26 mouse cellular contexts compared by ENCODE assay signal in genomic region chr9:14285036-14285435, GRCm38 (mm10). TPM values are rescaled to one million over a fixed set of nuclear protein-coding genes. Genes with fewer than 3 reads are reported as not detected.
DNase-seq lines count a peak whose midpoint lies in the region; ATAC-seq and TF ChIP-seq lines count a peak whose summit lies in the region.
"Had no signal": no experiment of that assay in that cellular context is flagged by ENCODE, and none has a peak within 500 bp of the region (broad histone marks: within the 10 kb centered on the region; RNA-seq: fewer than 3 reads in every experiment).

No protein-coding gene starts in this region.

- H3K9ac ChIP-seq in forebrain, embryonic 16.5 days (replicated peaks; ENCODE audit: low read depth, low read length), result no peak overlapping the region
- H3K9ac ChIP-seq: forebrain, postnatal 0 days; hindbrain, embryonic 12.5 days had no signal

- no peaks in the 10 kb centered on the region for H3K9me3 ChIP-seq in forebrain, embryonic 16.5 days (ENCODE audit: control insufficient read depth, low read length)
- H3K9me3 ChIP-seq: embryonic facial prominence, embryonic 10.5 days; forebrain, embryonic 10.5 days; G1E; hindbrain, embryonic 12.5 days; midbrain, embryonic 10.5 days had no signal

- H3K36me3 ChIP-seq in forebrain, embryonic 16.5 days (ENCODE audit: control insufficient read depth, insufficient read depth), result no peaks in the 10 kb centered on the region
- H3K36me3 ChIP-seq: embryonic facial prominence, embryonic 10.5 days; forebrain, embryonic 10.5 days; G1E; hindbrain, embryonic 12.5 days; midbrain, embryonic 10.5 days had no signal

- H3K27me3 ChIP-seq in forebrain, embryonic 16.5 days (replicated peaks; ENCODE audit: control insufficient read depth, insufficient read depth, low read length), result no peaks in the 10 kb centered on the region
- H3K27me3 ChIP-seq: CH12.LX; hindbrain, embryonic 12.5 days had no signal

- no peak overlapping the region for H3K4me3 ChIP-seq in embryonic fibroblast, embryonic 13.5 days (ENCODE audit: insufficient read depth, low read length)
- H3K4me3 ChIP-seq in forebrain, embryonic 16.5 days (replicated peaks; ENCODE audit: low read length), result no peak overlapping the region
- H3K4me3 ChIP-seq: embryonic facial prominence, embryonic 10.5 days; forebrain, embryonic 10.5 days; hindbrain, embryonic 12.5 days; midbrain, embryonic 10.5 days had no signal

- H3K27ac ChIP-seq in embryonic fibroblast, embryonic 13.5 days (ENCODE audit: insufficient read depth, low read length), result peak overlapping the region; percentile 13; the same call in 1 of the 2 replicates
- no peak overlapping the region for H3K27ac ChIP-seq in forebrain, embryonic 16.5 days (ENCODE audit: low read length)
- H3K27ac ChIP-seq: embryonic facial prominence, embryonic 10.5 days; forebrain, embryonic 10.5 days; hindbrain, embryonic 12.5 days; midbrain, embryonic 10.5 days had no signal

- H3K4me1 ChIP-seq in embryonic fibroblast, embryonic 13.5 days (ENCODE audit: control insufficient read depth, insufficient read depth, low read length), result peaks cover 5% of the 10 kb centered on the region
- no peaks in the 10 kb centered on the region; the same call in none of the 2 replicates for H3K4me1 ChIP-seq in forebrain, embryonic 16.5 days (replicated peaks; ENCODE audit: control insufficient read depth, insufficient read depth, low read length)
- H3K4me1 ChIP-seq: forebrain, embryonic 10.5 days had no signal

- no peak overlapping the region for H3K4me2 ChIP-seq in forebrain, embryonic 16.5 days (ENCODE audit: low read length)
- H3K4me2 ChIP-seq: heart, embryonic 11.5 days; hindbrain, embryonic 12.5 days had no signal

- ATAC-seq in forebrain, embryonic 16.5 days, result no peak
- ATAC-seq: activated CD4-positive, CD25-positive, alpha-beta regulatory T cell, adult 4 months; forebrain, postnatal 0 days; intestine, postnatal 0 days; midbrain, embryonic 16.5 days had no signal

- WGBS in forebrain, embryonic 16.5 days, result 79% methylated on average over 3 of the region's 3 CpGs

- peak; percentile 39 for DNase-seq in urinary bladder, postnatal 14 days (ENCODE audit: low spot score)
- DNase-seq in urinary bladder, postnatal 4 days (ENCODE audit: low spot score in 2 of 2), result no peak
- peak; percentile 31 for DNase-seq in adipocyte (ENCODE audit: low spot score)
- DNase-seq in thymus, postnatal 10 days (ENCODE audit: low spot score in 2 of 2), result no peak
- DNase-seq in embryo, embryonic 10 days (ENCODE audit: low spot score), result no peak
- DNase-seq: cerebellum, adult 9-10 months; forebrain, postnatal 0 days; gastrocnemius, postnatal 14 days; heart, adult 11 months; heart, postnatal 10 days; kidney, postnatal 4 days; layer of hippocampus, adult 9-11 months; right cerebral cortex, adult 18-20 months; thymus, adult 2 months had no signal

- no peak for TF ChIP-seq POLR2A in embryonic fibroblast, embryonic 13.5 days (IDR thresholded peaks at IDR 0.05; ENCODE audit: low read depth, low read length)

- no peak for TF ChIP-seq CTCF in embryonic fibroblast, embryonic 13.5 days (IDR thresholded peaks at IDR 0.05; ENCODE audit: borderline replicate concordance, insufficient read depth, low read length)

RNA-seq across cellular contexts. Expression of gene Sesn3, which starts 10.2 kb away (rescaled TPM):
- 42.2 and 66.5 TPM in 2 replicates for polyA plus RNA-seq in embryonic fibroblast, embryonic 13.5 days (2011; ENCODE audit: insufficient read length, low read depth, missing spikeins)
- 9.6 and 11.5 TPM in 2 replicates for polyA plus RNA-seq in forebrain, embryonic 16.5 days (2015; fragmentation: Nextera tagmentation; extraction: Ambion mirVana)

Comparison
In these comparisons a context has a peak if more than half of its experiments do, and no peak if none do; other contexts are left out.
1. DNase-seq: peak in urinary bladder, postnatal 14 days (single experiment) and adipocyte (single experiment); none in urinary bladder, postnatal 4 days (0 of 2), thymus, postnatal 10 days (0 of 2) and embryo, embryonic 10 days (single experiment).